Mouse (Mus musculus): ENCODE results near the gene Fam129c.

DNA sequence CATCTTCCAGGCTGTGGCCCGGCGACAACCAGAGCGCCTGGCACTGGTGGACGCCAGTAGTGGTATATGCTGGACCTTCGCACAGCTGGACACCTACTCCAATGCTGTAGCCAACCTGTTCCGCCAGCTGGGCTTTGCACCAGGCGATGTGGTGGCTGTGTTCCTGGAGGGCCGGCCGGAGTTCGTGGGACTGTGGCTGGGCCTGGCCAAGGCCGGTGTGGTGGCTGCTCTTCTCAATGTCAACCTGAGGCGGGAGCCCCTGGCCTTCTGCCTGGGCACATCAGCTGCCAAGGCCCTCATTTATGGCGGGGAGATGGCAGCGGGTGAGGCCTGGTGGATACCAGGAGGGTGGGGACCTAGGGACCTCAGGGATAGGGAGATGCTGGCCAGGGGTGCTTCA, 18.0 kb upstream of the Fam129c start:
- TF ChIP-seq CTCF (IDR thresholded peaks at IDR 0.05; ENCODE audit: borderline replicate concordance, extremely low read depth, insufficient read depth, insufficient read length) (no peak), POLR2A (IDR thresholded peaks at IDR 0.05; ENCODE audit: borderline replicate concordance, extremely low read depth, insufficient read depth, insufficient read length, poor library complexity, severe bottlenecking) (no peak)

All from brain, embryonic 14.5 days (tissue).